Mouse (Mus musculus) adrenal gland, postnatal 0 days (tissue): ENCODE measurements around the gene Polm. TPM values are rescaled to one million over a fixed set of nuclear protein-coding genes. Genes with fewer than 3 reads are reported as not detected.

ENCODE experiments used
- polyA plus RNA-seq: library from polyadenylated mRNA; unstranded; fragments of >200 nt; fragmentation: Nextera tagmentation; extraction: Ambion mirVana; gene quantifications from 2 replicates; pipeline ENCODE4 v1.2.1, GENCODE M21; 2015

Polm gene
- 6.1 and 8.7 TPM in 2 replicates for polyA plus RNA-seq

DNA sequence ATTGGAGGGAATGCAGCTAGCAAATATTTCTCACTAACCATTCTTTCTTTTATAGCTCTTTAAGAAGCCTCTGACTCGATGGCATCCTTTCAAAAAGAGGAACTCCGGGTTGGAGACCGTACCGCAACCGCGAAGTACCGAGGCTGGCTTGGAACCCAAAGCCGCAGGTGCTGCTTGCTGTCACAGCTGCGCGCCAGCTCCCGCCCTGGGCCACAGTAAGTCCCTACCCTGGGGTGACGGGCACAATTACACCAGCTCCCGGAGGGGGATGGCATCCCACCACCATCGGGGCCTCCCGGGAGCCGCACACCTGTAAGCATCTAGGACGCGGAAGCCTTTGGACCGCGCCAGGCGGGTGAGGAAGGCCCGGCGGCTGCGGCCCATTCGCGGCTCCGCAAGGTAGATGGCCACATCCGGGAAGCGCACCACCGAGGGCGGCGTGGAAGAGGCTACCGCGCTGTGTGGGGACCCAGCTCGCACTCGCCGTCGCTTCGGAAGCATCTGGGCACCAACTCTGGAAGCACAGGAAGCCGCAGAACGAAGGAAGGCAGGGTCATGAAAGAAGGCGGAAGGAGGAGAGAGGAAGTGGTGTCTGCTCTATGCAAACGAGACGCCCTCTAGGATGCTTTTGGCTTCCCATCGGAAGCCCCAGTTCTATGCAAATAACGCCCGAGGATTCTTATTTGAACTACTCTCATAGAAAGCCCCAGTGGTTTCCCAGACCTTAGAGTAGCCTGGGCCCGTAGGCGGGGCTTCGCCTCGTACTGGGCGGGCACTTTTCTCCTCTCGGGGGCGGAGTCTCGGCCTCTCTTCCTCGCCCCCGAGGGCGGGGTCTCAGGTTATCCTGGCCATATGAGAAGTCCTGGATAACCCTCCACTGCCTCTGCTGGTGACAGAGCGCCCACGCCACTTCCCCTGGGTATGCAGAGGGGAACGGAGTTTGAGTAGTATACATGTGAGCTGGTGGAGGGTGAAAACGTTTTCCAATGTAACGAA, at the start of gene Polm:
Gene Polm, minus strand, starts transcription at position 766 of the 996 bp plus-strand sequence.

DNA sequence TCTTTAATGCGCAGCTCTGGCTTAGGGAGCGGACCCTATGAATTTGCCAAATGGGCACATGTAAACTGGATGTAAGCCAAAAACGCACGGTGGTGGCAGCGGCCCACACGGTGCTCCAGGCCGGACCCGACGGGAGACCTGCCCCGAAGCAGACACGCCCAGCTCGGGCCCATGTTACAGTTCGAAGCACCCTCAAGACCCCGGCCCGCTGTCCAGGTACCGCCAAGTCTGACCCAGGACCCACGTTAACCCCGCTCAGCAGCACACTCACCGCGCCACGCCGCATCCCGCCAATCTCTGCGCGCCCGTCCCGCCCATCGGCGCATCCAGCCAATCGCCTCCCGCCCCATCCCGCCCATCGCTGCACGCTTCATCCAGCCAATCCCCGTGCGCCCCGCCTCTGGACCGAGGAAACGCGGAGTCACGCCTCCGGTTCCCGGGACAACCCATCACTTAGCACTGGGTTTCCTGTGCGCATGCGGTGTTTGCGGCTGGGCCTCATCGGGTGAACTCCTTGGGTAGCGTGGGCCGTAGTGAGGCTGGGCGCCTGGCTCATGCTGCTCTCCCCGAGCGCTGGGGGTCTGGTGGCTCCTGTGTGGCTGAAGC, 40.2 kb upstream of the Polm start, which contains the start of gene Pold2:
Gene Pold2, minus strand, starts transcription at position 372 of the 606 bp plus-strand sequence.

DNA sequence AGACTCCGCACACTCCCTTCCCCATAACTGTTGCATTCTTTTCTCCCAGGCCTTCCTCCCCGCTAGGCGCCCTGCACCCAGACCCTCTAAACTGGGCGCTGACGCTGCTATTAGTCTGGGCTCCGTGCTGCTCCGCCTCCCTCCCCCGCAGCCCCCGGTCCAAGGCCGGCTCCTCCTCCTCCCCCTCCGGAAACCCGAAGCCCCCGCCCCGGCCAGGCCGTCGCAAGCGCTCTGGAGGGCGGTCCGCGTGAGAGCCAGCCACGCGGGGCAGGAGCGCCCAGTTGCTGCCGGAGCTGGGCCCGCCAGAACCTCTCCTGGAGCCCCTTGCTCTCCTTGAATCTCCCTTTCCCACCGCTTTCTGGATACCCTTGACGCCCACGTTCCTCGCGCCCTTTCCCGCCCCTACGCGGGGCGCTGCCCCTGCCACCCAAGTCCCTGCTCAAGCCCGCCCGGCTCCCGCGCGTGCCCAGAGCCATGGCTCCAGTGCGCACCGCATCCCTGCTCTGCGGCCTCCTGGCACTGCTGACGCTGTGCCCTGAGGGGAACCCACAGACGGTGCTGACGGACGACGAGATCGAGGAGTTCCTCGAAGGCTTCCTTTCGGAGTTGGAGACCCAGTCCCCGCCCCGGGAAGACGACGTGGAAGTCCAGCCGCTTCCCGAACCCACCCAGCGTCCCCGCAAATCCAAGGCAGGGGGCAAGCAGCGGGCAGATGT, 24.0 kb upstream of the Polm start, which contains the start of gene Aebp1:
Gene Aebp1, plus strand, starts transcription at position 270 of the 716 bp plus-strand sequence.

DNA sequence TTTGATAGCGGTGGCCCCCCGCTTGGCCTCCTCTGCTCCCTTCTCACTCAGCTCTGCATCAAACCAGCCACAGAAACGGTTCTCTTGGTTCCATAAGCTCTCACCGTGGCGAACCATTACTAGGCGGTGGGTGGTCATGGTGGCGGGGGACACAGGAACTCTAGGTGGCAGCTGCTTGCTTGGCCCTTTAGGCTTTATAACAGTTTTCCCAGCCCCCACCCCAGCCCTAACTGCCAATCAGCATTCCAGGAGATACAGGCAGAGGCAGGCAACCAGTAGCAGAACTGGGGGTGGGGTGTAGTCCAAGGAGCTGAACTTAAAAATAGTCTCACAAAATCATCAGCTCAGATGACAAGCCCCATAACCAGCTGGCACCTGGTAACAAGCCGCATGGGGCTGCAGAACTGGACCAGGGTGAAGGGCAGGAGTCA, 34.2 kb downstream of the Polm start, which contains the start of gene Pgam2:
Gene Pgam2, minus strand, starts transcription at position 183 of the 431 bp plus-strand sequence.

DNA sequence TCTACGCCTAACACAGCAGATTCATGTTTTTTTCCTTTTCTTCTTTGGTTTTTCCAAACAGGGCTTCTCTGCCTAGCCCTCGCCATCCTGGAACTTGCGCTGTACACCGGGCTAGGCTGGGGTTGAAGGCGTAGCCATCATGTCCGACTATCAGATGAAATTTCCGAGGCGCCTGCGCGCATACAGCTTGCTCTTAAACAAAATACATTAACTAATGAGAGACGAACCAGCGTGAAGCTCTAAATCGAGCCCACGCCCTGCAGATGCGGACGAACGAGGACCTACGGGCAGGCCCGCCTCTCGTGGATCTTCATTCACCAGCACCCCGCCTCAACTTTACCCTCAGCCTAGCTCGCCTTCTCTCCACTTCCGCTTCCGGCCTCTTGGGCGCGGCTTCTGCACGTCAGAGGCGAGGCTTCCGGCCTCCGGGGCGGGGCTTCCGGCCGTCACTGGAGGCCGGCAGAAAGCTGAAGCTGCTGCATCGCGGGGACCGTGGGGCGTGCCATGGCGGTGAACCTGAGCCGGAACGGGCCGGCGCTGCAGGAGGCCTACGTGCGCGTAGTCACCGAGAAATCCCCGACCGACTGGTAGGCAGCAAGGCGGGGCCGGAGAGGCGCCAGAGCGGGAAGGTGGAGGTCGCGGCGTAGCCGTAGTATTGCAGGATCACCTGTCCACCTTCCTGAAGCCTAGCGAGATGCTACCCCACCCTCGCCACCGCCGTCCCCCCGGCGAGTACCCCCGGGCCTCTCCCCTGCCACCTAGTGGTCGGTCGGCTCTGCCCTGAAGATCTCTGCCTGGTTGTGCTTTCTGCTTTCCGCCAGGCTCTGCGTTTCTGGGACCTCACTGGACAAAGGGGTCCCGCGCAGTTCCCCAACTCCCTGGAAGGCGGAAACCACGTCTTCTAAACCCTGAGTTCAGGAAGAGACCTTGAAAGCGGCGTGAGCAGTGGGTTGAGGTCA, 49.5 kb downstream of the Polm start, which contains the start of gene Dbnl:
Gene Dbnl, plus strand, starts transcription at position 433 of the 959 bp plus-strand sequence.

Other genes with a start within 250 kb of the Polm start
- 376 and 410 TPM in 2 replicates for gene Mrps24, start 122.3 kb downstream of the Polm start, polyA plus RNA-seq
- gene Urgcp, start 75.6 kb downstream of the Polm start, polyA plus RNA-seq, result 17.3 and 24.6 TPM in 2 replicates
- gene Dbnl, start 49.5 kb downstream of the Polm start, polyA plus RNA-seq, result 59.9 and 79.1 TPM in 2 replicates
- 4.6 and 9.2 TPM in 2 replicates for gene Pgam2, start 34.3 kb downstream of the Polm start, polyA plus RNA-seq
- 159 and 335 TPM in 2 replicates for gene Aebp1, start 23.9 kb upstream of the Polm start, polyA plus RNA-seq
- gene Pold2, start 40.3 kb upstream of the Polm start, polyA plus RNA-seq, result 42.4 and 50.9 TPM in 2 replicates
- gene Myl7, start 60.8 kb upstream of the Polm start, polyA plus RNA-seq, result 10.7 and 13.7 TPM in 2 replicates
- 3.6 and 3.9 TPM in 2 replicates for gene Gck, start 112.1 kb upstream of the Polm start, polyA plus RNA-seq
- 34.0 and 43.6 TPM in 2 replicates for gene Ykt6, start 117.7 kb upstream of the Polm start, polyA plus RNA-seq
- gene Camk2b, start 228.3 kb upstream of the Polm start, polyA plus RNA-seq, result 9.7 and 10.8 TPM in 2 replicates